Mouse (Mus musculus) megakaryocyte, embryonic 14.5 days (primary cell): ENCODE measurements around the gene Lrr1. TPM values are rescaled to one million over a fixed set of nuclear protein-coding genes. Genes with fewer than 3 reads are reported as not detected.
A peak's percentile ranks its signal among the peaks of the same experiment; 100 is the strongest.

ENCODE experiments used
- H3K27me3 ChIP-seq: replicated peaks from 2 replicates; pipeline ENCODE3; 2012; ENCODE audit warnings: inconsistent platforms
- H3K36me3 ChIP-seq: replicated peaks from 2 replicates; pipeline ENCODE3; 2012; ENCODE audit warnings: low read length, inconsistent platforms, mixed read lengths
- H3K4me1 ChIP-seq: 2 replicates; pipeline ENCODE4 v1.6.1; 2012; ENCODE audit warnings: inconsistent platforms
- H3K4me3 ChIP-seq: replicated peaks from 2 replicates; pipeline ENCODE3; 2012; ENCODE audit warnings: moderate library complexity, mild to moderate bottlenecking, inconsistent platforms
- H3K9me3 ChIP-seq: 2 replicates; pipeline ENCODE4 v1.6.1; 2012; ENCODE audit warnings: inconsistent platforms
- FLI1 ChIP-seq: IDR thresholded peaks from 2 replicates; pipeline ENCODE4 v1.6.1; 2012; ENCODE audit warnings: low read length, inconsistent platforms, mixed read lengths
- GATA1 ChIP-seq: IDR thresholded peaks from 3 replicates; pipeline ENCODE4 v1.6.1; 2012; ENCODE audit warnings: mixed read lengths, low read length, inconsistent platforms, borderline replicate concordance
- polyA plus RNA-seq: library from polyadenylated mRNA; stranded (reverse); fragments of >175 nt; gene quantifications from 2 replicates; pipeline ENCODE4 v1.2.3, GENCODE M21; 2012; ENCODE audit warnings: low replicate concordance; ENCODE audit not compliant: insufficient read depth

Gene Lrr1
- polyA plus RNA-seq, 1 experiment: 14.7 TPM

GRCm38 (mm10) chr12:69215000-69215785 lies 46.6 kb downstream of the Lrr1 start:
- H3K4me1 ChIP-seq: no peaks in the 10 kb centered on the region
- peaks cover 80% of the 10 kb centered on the region for H3K36me3 ChIP-seq
- H3K27me3 ChIP-seq: no peaks in the 10 kb centered on the region
- TF ChIP-seq GATA1: no peak
- no peak for TF ChIP-seq FLI1
- H3K9me3 ChIP-seq: no peaks in the 10 kb centered on the region
- H3K4me3 ChIP-seq: no peak overlapping the region

GRCm38 (mm10) chr12:69216587-69216986 lies 48.0 kb downstream of the Lrr1 start:
- H3K9me3 ChIP-seq: no peaks in the 10 kb centered on the region
- H3K36me3 ChIP-seq: peaks cover 85% of the 10 kb centered on the region
- TF ChIP-seq GATA1 (no peak), FLI1 (no peak)
- H3K4me3 ChIP-seq: no peak overlapping the region
- no peaks in the 10 kb centered on the region for H3K27me3 ChIP-seq
- no peaks in the 10 kb centered on the region for H3K4me1 ChIP-seq

- no peaks in the 10 kb centered on the region for H3K9me3 ChIP-seq
- no peaks in the 10 kb centered on the region for H3K27me3 ChIP-seq
- H3K4me3 ChIP-seq: no peak overlapping the region
- TF ChIP-seq GATA1 (no peak), FLI1 (no peak)
- H3K4me1 ChIP-seq: peaks cover 4% of the 10 kb centered on the region; the same call in 1 of the 2 replicates
- peaks cover 78% of the 10 kb centered on the region for H3K36me3 ChIP-seq
Observed at GRCm38 (mm10) chr12:69220613-69221277, 52.1 kb downstream of the Lrr1 start.

GRCm38 (mm10) chr12:69227776-69228466 lies 59.3 kb downstream of the Lrr1 start, which contains the start of gene Pole2:
TSS of gene Pole2 (minus strand) at chr12:69228195.
- H3K9me3 ChIP-seq: no peaks in the 10 kb centered on the region
- no peak for TF ChIP-seq GATA1
- TF ChIP-seq FLI1: no peak

More at GRCm38 (mm10) chr12:69227776-69228466, 59.3 kb downstream of the Lrr1 start, which contains the start of gene Pole2:
- Histone ChIP-seq H3K36me3 (peaks cover 26% of the 10 kb centered on the region), H3K27me3 (no peaks in the 10 kb centered on the region), H3K4me1 (peaks cover 22% of the 10 kb centered on the region), H3K4me3 (peak within 1 kb of the TSS; percentile 97)

Other genes starting within 250 kb of the Lrr1 start
- 250 and 1,840 TPM in 2 replicates for gene Rps29, start 9.6 kb upstream of the Lrr1 start, polyA plus RNA-seq
- 6.9 and 62.3 TPM in 2 replicates for gene Rpl36al, start 15.3 kb downstream of the Lrr1 start, polyA plus RNA-seq
- 21.6 and 30.4 TPM in 2 replicates for gene Mgat2, start 15.3 kb downstream of the Lrr1 start, polyA plus RNA-seq
- gene Gm49383, start 28.3 kb downstream of the Lrr1 start, polyA plus RNA-seq: 5.9 and 6.8 TPM in 2 replicates
- gene Dnaaf2, start 29.6 kb downstream of the Lrr1 start, polyA plus RNA-seq: 0.65 and 2.6 TPM in 2 replicates
- not detected in 2 replicates for gene Gm49384, start 35.5 kb downstream of the Lrr1 start, polyA plus RNA-seq
- 2.3 and 13.8 TPM in 2 replicates for gene Pole2, start 59.4 kb downstream of the Lrr1 start, polyA plus RNA-seq
- 1.1 and 1.2 TPM in 2 replicates for gene Klhdc1, start 72.4 kb downstream of the Lrr1 start, polyA plus RNA-seq
- 7.4 and 26.4 TPM in 2 replicates for gene Klhdc2, start 127.9 kb downstream of the Lrr1 start, polyA plus RNA-seq
- gene Nemf, start 188.4 kb downstream of the Lrr1 start, polyA plus RNA-seq: 1.4 and 3.2 TPM in 2 replicates
- gene Arf6, start 203.3 kb downstream of the Lrr1 start, polyA plus RNA-seq: 211 and 251 TPM in 2 replicates
- gene Gm9887, start 203.6 kb downstream of the Lrr1 start, polyA plus RNA-seq: 3.3 and 4.8 TPM in 2 replicates